Mouse (Mus musculus): Measurements from ENCODE around the gene Cdhr3.
"Not testable (repeated sequence)": the region's sequence is repeated elsewhere in the genome, so short reads cannot be mapped to it uniquely, and the experiment has no call there.

Gene Cdhr3

GRCm38 (mm10) chr12:33005858-33006257 lies 86.8 kb downstream of the Cdhr3 start:
- no peak for DNase-seq (ENCODE audit: low read depth, low spot score)

GRCm38 (mm10) chr12:33003339-33003965 lies 89.2 kb downstream of the Cdhr3 start:
- DNase-seq (ENCODE audit: low read depth, low spot score), result peak; percentile 13

- DNase-seq (ENCODE audit: low read depth, low spot score), result no peak
Observed at GRCm38 (mm10) chr12:33000402-33000801, 92.3 kb downstream of the Cdhr3 start.

GRCm38 (mm10) chr12:32999778-33000177 lies 92.9 kb downstream of the Cdhr3 start:
- DNase-seq (ENCODE audit: low read depth, low spot score), result not testable (repeated sequence)

- no peak for DNase-seq (ENCODE audit: low read depth, low spot score)
Observed at GRCm38 (mm10) chr12:32998766-32999165, 93.9 kb downstream of the Cdhr3 start.

GRCm38 (mm10) chr12:32995081-32995834 lies 97.4 kb downstream of the Cdhr3 start:
- no peak for DNase-seq (ENCODE audit: low read depth, low spot score)

- DNase-seq (ENCODE audit: low read depth, low spot score), result no peak
Observed at GRCm38 (mm10) chr12:32994081-32994480, 98.6 kb downstream of the Cdhr3 start.

GRCm38 (mm10) chr12:32989731-32990130 lies 102.9 kb downstream of the Cdhr3 start:
- DNase-seq (ENCODE audit: low read depth, low spot score), result no peak

- no peak for DNase-seq (ENCODE audit: low read depth, low spot score)
Observed at GRCm38 (mm10) chr12:32986284-32986683, 106.4 kb downstream of the Cdhr3 start.

Data from retina, adult 2 months (tissue).